Mouse (Mus musculus): ENCODE measurements around the gene Plpp3.

DNA sequence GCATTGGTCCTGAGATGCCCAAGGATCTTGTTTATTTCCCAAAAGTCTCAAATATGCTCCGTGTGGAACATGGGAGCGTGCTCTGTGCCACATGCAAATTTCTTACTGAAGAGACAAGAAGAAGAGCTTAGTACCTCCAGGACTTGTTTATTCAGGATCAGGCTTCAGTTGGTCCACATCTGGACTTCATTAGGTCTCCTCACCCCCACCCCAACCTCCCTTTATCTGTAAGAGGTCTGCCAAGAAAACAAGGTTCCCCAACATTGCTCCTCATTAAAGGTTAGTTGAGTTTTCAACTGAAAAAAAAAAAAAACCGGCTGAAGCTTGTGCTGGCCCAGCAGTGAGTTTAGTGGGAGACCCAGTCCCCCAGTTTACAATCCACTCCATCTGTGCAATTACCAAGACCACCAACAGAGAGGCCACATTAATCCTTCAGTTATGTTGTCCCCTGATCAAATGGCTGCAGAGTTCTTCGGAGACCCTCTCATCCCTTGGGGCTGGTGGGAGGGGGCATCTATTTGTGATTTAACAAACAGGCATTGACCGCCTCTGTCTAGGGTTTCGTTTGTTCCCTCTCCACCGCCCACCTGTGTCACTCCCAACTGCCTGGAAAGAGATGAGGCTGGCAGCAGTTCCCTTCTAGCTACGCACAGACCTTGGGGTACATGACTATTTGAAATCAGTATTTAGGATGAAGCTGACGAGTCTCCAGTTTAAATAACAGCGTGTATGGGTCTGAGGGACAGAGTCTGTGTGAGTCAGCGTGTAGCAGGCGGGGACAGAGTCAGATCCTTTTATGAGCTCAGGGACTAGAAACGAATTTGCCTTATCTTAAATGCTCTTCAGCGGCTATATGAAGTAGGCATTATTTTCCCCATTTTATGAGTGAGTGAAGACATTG, 43.7 kb downstream of the Plpp3 start:
- TF ChIP-seq CTCF (IDR thresholded peaks at IDR 0.05; ENCODE audit: control insufficient read depth, insufficient read depth, insufficient read length): no peak
- no peak for TF ChIP-seq MAX (IDR thresholded peaks at IDR 0.05)
- no peak for TF ChIP-seq MYOG (IDR thresholded peaks at IDR 0.05; ENCODE audit: control insufficient read depth, extremely low read depth, insufficient read length)
- no peak for TF ChIP-seq FOSL1 (IDR thresholded peaks at IDR 0.05; ENCODE audit: insufficient read depth, low read length, poor library complexity, severe bottlenecking)
- TF ChIP-seq MYOD1 (IDR thresholded peaks at IDR 0.05; ENCODE audit: control insufficient read depth, insufficient read length, low read depth): no peak
- no peak for TF ChIP-seq USF1 (IDR thresholded peaks at IDR 0.05; ENCODE audit: low read depth)

All from C2C12 (cell line).